Mouse (Mus musculus): ENCODE measurements around the gene Tmem174. TPM values are rescaled to one million over a fixed set of nuclear protein-coding genes. Genes with fewer than 3 reads are reported as not detected.
A peak's percentile ranks its signal among the peaks of the same experiment; 100 is the strongest.

Gene Tmem174
- polyA plus RNA-seq, 1 experiment = not detected

DNA sequence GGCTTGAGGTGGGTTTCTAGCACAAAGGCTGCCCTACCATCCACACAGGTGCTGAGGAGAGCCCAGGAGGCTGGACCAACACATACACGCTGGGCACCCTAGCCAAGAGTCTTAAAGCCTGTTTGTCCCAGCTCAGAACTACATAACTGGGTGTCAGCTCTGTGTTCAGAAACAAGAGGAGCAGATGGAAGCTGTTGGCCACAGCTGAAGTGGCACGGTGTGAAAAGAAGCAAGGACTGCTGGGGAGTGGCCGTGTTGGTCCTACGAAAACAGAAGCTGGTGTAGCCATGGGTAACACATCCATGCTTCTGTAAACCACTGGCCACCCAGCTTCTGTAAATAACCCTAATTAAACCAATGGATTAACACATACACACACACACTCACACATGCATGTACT is 18.1 kb upstream of the Tmem174 start:
- Histone ChIP-seq H3K79me2 (ENCODE audit: control insufficient read depth, insufficient read depth) (no peaks in the 10 kb centered on the region), H3K4me3 (ENCODE audit: insufficient read depth, poor library complexity, severe bottlenecking) (no peak overlapping the region), H3K27me3 (ENCODE audit: control insufficient read depth, insufficient read depth, insufficient read length) (no peaks in the 10 kb centered on the region), H3K79me3 (ENCODE audit: low read depth) (no peaks in the 10 kb centered on the region), H3ac (ENCODE audit: control insufficient read depth, insufficient read length, low read depth) (no peak overlapping the region), H3K36me3 (ENCODE audit: control insufficient read depth, insufficient read depth) (no peaks in the 10 kb centered on the region)
- no peak for TF ChIP-seq FOSL1 (IDR thresholded peaks at IDR 0.05; ENCODE audit: insufficient read depth, low read length, poor library complexity, severe bottlenecking)
- no peak for TF ChIP-seq CEBPB (IDR thresholded peaks at IDR 0.05; ENCODE audit: low read depth)
- no peak for TF ChIP-seq MYOG (IDR thresholded peaks at IDR 0.05; ENCODE audit: control insufficient read depth, extremely low read depth, insufficient read length)
- TF ChIP-seq USF1 (IDR thresholded peaks at IDR 0.05; ENCODE audit: low read depth) = no peak
- no peak for TF ChIP-seq MAX (IDR thresholded peaks at IDR 0.05)
- no peak for TF ChIP-seq MYOD1 (IDR thresholded peaks at IDR 0.05; ENCODE audit: control insufficient read depth, insufficient read length, low read depth)
- no peak for TF ChIP-seq CTCF (IDR thresholded peaks at IDR 0.05; ENCODE audit: control insufficient read depth, insufficient read depth, insufficient read length)

DNA sequence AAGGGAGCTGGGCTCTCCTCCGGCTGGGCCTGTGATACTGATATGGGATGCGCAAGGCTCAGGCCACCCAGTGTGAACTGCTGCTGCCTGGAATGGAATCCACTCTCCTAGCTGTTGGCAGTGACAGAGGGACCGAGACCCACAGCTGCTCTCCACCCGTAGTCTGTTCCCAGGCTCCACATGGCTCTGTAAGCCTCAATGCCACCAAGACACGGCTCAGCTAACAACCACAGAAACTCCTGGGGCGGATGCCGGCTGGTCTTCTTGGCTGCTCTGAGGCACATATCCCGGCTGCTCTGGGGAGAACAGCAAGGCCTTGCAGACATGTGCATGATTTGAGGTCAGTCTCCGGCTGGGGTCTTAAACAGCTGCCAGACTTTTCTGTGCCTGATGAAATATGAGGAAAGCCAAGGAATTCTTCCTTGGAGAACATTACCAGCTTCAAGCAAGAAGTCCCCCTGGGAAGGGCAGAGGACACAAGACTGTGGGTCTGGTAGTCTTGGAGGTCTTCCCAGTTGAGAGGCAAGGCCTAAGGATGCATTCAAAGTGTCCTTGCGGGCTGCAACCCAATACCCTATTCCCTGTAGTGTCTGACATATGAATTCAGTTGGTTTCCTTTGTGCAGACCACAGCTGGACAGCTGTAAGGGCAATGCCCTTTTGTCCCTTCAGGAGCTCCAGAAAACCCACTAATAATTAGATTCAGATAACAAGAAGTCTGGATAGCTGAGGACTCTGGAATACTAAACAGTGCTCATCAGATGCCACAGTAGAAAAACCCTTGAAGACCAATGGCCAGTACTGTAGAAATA is 17.1 kb upstream of the Tmem174 start:
- H3K79me3 ChIP-seq (ENCODE audit: low read depth) = no peaks in the 10 kb centered on the region
- H3K4me3 ChIP-seq (ENCODE audit: insufficient read depth, poor library complexity, severe bottlenecking) = no peak overlapping the region
- no peaks in the 10 kb centered on the region for H3K27me3 ChIP-seq (ENCODE audit: control insufficient read depth, insufficient read depth, insufficient read length)
- H3ac ChIP-seq (ENCODE audit: control insufficient read depth, insufficient read length, low read depth) = no peak overlapping the region
- no peaks in the 10 kb centered on the region for H3K79me2 ChIP-seq (ENCODE audit: control insufficient read depth, insufficient read depth)
- TF ChIP-seq MYOD1 (IDR thresholded peaks at IDR 0.05; ENCODE audit: control insufficient read depth, insufficient read length, low read depth) (peak; percentile 54), CTCF (IDR thresholded peaks at IDR 0.05; ENCODE audit: control insufficient read depth, insufficient read depth, insufficient read length) (no peak), FOSL1 (IDR thresholded peaks at IDR 0.05; ENCODE audit: insufficient read depth, low read length, poor library complexity, severe bottlenecking) (no peak)
- H3K36me3 ChIP-seq (ENCODE audit: control insufficient read depth, insufficient read depth) = no peaks in the 10 kb centered on the region

DNA sequence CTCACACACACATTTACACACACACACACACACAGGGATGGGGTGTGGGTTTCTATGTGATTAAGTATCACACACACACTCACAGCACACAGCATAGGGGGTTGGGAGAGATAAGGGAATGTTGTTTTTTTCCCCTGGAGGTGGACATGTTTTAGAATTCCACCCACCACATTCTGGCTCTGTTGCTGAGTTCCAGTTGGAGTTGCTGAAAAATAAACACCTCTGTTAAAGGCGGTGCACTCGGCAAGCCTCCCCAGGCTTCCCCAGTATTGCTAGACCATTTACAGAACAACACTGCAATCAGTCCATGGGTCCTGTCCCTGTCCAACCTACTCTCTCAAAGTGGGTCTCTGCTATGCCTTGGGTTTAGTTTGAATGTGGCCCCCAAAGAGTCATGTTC is 15.0 kb upstream of the Tmem174 start:
- H3K79me2 ChIP-seq (ENCODE audit: control insufficient read depth, insufficient read depth) = no peaks in the 10 kb centered on the region
- H3K79me3 ChIP-seq (ENCODE audit: low read depth) = no peaks in the 10 kb centered on the region
- no peaks in the 10 kb centered on the region for H3K36me3 ChIP-seq (ENCODE audit: control insufficient read depth, insufficient read depth)
- no peak for TF ChIP-seq FOSL1 (IDR thresholded peaks at IDR 0.05; ENCODE audit: insufficient read depth, low read length, poor library complexity, severe bottlenecking)
- TF ChIP-seq CEBPB (IDR thresholded peaks at IDR 0.05; ENCODE audit: low read depth) = no peak
- no peak for TF ChIP-seq MYOD1 (IDR thresholded peaks at IDR 0.05; ENCODE audit: control insufficient read depth, insufficient read length, low read depth)
- no peak for TF ChIP-seq USF1 (IDR thresholded peaks at IDR 0.05; ENCODE audit: low read depth)
- TF ChIP-seq MAX (IDR thresholded peaks at IDR 0.05) = no peak
- TF ChIP-seq MYOG (IDR thresholded peaks at IDR 0.05; ENCODE audit: control insufficient read depth, extremely low read depth, insufficient read length) = no peak
- no peak for TF ChIP-seq CTCF (IDR thresholded peaks at IDR 0.05; ENCODE audit: control insufficient read depth, insufficient read depth, insufficient read length)
- no peak overlapping the region for H3K4me3 ChIP-seq (ENCODE audit: insufficient read depth, poor library complexity, severe bottlenecking)
- no peaks in the 10 kb centered on the region for H3K27me3 ChIP-seq (ENCODE audit: control insufficient read depth, insufficient read depth, insufficient read length)
- no peak overlapping the region for H3ac ChIP-seq (ENCODE audit: control insufficient read depth, insufficient read length, low read depth)

DNA sequence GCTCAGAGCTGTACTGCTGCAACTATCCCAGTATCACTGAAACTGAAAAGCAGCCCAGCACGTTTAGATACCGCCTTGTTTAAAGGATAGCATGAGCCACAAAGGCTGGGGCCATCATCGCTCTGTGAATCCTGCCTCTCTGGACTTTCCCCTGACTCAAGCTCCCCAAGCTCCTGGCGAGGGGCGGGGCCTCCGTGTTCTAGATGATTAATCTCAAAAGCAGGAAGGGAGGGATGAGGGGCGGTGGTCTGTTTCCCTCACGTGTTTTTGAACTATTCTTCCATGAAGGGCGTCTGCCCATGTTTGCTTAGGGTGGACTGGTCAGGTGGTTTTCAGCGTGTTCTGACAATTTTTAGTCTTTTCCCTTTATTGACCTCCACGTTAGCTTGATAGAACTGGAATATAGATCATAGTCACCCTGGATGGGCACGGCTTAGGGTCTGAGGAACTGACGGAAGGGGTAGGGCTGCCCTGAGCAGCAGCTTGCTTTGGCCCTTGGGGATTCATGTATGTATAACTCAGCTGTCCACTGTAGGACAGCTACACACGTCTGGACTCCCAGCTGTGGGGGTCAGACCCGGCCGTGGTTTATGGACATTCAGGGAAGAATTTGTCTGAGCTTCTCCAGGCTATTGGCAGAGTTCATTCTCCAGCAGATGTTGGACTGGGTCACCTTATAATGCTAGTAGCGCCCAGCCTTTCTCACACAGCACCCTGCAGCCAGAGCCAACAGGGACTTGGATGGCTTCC is 14.2 kb upstream of the Tmem174 start:
- Histone ChIP-seq H3K36me3 (ENCODE audit: control insufficient read depth, insufficient read depth) (no peaks in the 10 kb centered on the region), H3ac (ENCODE audit: control insufficient read depth, insufficient read length, low read depth) (no peak overlapping the region), H3K4me3 (ENCODE audit: insufficient read depth, poor library complexity, severe bottlenecking) (no peak overlapping the region), H3K79me3 (ENCODE audit: low read depth) (no peaks in the 10 kb centered on the region), H3K79me2 (ENCODE audit: control insufficient read depth, insufficient read depth) (no peaks in the 10 kb centered on the region), H3K27me3 (ENCODE audit: control insufficient read depth, insufficient read depth, insufficient read length) (no peaks in the 10 kb centered on the region)
- TF ChIP-seq MYOG (IDR thresholded peaks at IDR 0.05; ENCODE audit: control insufficient read depth, extremely low read depth, insufficient read length) (no peak), USF1 (IDR thresholded peaks at IDR 0.05; ENCODE audit: low read depth) (no peak), MAX (IDR thresholded peaks at IDR 0.05) (no peak), CEBPB (IDR thresholded peaks at IDR 0.05; ENCODE audit: low read depth) (no peak), CTCF (IDR thresholded peaks at IDR 0.05; ENCODE audit: control insufficient read depth, insufficient read depth, insufficient read length) (no peak), FOSL1 (IDR thresholded peaks at IDR 0.05; ENCODE audit: insufficient read depth, low read length, poor library complexity, severe bottlenecking) (no peak), MYOD1 (IDR thresholded peaks at IDR 0.05; ENCODE audit: control insufficient read depth, insufficient read length, low read depth) (no peak)

DNA sequence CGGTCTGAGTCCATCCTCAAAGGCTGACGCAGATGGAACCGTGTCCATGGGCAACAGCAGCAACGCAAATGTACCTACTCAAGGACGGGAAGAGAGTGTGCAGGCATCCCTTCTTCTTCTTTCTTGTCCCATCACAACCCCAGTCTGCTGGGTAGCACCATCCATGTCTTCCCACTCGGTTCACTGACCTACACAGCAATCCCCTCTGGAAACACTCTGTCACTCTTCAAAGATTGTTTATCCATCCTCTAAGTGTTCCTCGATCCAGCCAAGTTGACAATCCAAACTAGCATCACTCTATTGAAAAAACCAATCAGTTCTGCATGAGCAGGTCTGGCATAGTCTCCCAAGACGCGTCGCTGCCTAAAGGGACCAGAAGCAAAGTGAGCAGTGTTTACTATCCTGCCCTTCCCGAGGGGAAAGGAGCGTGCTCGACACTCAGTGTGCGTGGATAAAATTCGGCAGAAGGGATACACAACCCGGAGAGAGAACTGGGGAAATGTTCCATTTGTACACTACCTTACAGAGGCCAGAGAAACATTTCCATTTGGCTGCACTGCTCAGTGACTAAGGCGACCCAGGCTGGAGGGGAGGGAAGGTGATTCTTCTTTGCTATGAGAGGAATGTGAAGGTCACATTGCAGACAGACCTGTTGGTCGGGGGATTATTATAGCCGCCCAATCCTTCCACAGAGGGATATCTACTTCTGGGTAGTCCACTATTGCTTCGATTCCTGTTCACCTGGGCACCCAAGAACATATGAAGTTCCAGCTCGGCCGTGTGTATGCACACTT is 10.8 kb upstream of the Tmem174 start:
- no peak overlapping the region for H3ac ChIP-seq (ENCODE audit: control insufficient read depth, insufficient read length, low read depth)
- H3K79me2 ChIP-seq (ENCODE audit: control insufficient read depth, insufficient read depth) = no peaks in the 10 kb centered on the region
- H3K27me3 ChIP-seq (ENCODE audit: control insufficient read depth, insufficient read depth, insufficient read length) = no peaks in the 10 kb centered on the region
- H3K79me3 ChIP-seq (ENCODE audit: low read depth) = no peaks in the 10 kb centered on the region
- no peak overlapping the region for H3K4me3 ChIP-seq (ENCODE audit: insufficient read depth, poor library complexity, severe bottlenecking)
- TF ChIP-seq MYOG (IDR thresholded peaks at IDR 0.05; ENCODE audit: control insufficient read depth, extremely low read depth, insufficient read length) (no peak), MYOD1 (IDR thresholded peaks at IDR 0.05; ENCODE audit: control insufficient read depth, insufficient read length, low read depth) (no peak), MAX (IDR thresholded peaks at IDR 0.05) (no peak), FOSL1 (IDR thresholded peaks at IDR 0.05; ENCODE audit: insufficient read depth, low read length, poor library complexity, severe bottlenecking) (no peak), USF1 (IDR thresholded peaks at IDR 0.05; ENCODE audit: low read depth) (no peak), CEBPB (IDR thresholded peaks at IDR 0.05; ENCODE audit: low read depth) (no peak), CTCF (IDR thresholded peaks at IDR 0.05; ENCODE audit: control insufficient read depth, insufficient read depth, insufficient read length) (no peak)
- no peaks in the 10 kb centered on the region for H3K36me3 ChIP-seq (ENCODE audit: control insufficient read depth, insufficient read depth)
